ENCODE assay signal across 8 mouse cellular contexts in genomic region chr17:4906504-4906903, GRCm38 (mm10).
DNase-seq lines count a peak whose midpoint lies in the region; ATAC-seq and TF ChIP-seq lines count a peak whose summit lies in the region.

No protein-coding gene starts in this region.

- TF ChIP-seq CTCF in layer of hippocampus, adult 2 months (conservative IDR thresholded peaks at IDR 0.05) = no peak
- TF ChIP-seq CTCF in hindbrain, postnatal 0 days (IDR thresholded peaks at IDR 0.05; ENCODE audit: low read depth) = no peak

- H3K27ac ChIP-seq in layer of hippocampus, adult 2 months = peak overlapping the region; percentile 99
- H3K27ac ChIP-seq in embryonic facial prominence, embryonic 10.5 days (replicated peaks) = peak overlapping the region; percentile 85
- H3K27ac ChIP-seq in hindbrain, postnatal 0 days = peak overlapping the region; percentile 94
- peak overlapping the region; percentile 98 for H3K27ac ChIP-seq in neural tube, embryonic 15.5 days (replicated peaks)

- H3K9ac ChIP-seq in hindbrain, postnatal 0 days (replicated peaks; ENCODE audit: low read length) = no peak overlapping the region
- no peak overlapping the region for H3K9ac ChIP-seq in neural tube, embryonic 15.5 days (replicated peaks)

- H3K36me3 ChIP-seq in embryonic facial prominence, embryonic 10.5 days (replicated peaks) = no peaks in the 10 kb centered on the region
- no peaks in the 10 kb centered on the region for H3K36me3 ChIP-seq in hindbrain, postnatal 0 days (ENCODE audit: insufficient read depth, low read length)
- H3K36me3 ChIP-seq in neural tube, embryonic 15.5 days = no peaks in the 10 kb centered on the region

- peaks cover 18% of the 10 kb centered on the region for H3K4me1 ChIP-seq in embryonic facial prominence, embryonic 10.5 days
- 0 out of 2 replicates have a peak, but pooled peaks cover 5% of the 10 kb centered on the region for H3K4me1 ChIP-seq in hindbrain, postnatal 0 days (ENCODE audit: insufficient read depth, low read length)
- peaks cover 13% of the 10 kb centered on the region for H3K4me1 ChIP-seq in neural tube, embryonic 15.5 days

- H3K27me3 ChIP-seq in embryonic facial prominence, embryonic 10.5 days (replicated peaks; ENCODE audit: low read depth, poor library complexity, severe bottlenecking) = no peaks in the 10 kb centered on the region
- no peaks in the 10 kb centered on the region for H3K27me3 ChIP-seq in hindbrain, postnatal 0 days (ENCODE audit: insufficient read depth, low read length)
- H3K27me3 ChIP-seq in neural tube, embryonic 15.5 days (replicated peaks) = no peaks in the 10 kb centered on the region

- H3K4me2 ChIP-seq in hindbrain, postnatal 0 days (ENCODE audit: low read depth, low read length) = peak overlapping the region; percentile 74
- peak overlapping the region; percentile 77 for H3K4me2 ChIP-seq in neural tube, embryonic 15.5 days

- no peak overlapping the region for H3K4me3 ChIP-seq in layer of hippocampus, adult 2 months
- no peak overlapping the region; the same call in 1 of the 2 replicates for H3K4me3 ChIP-seq in embryonic facial prominence, embryonic 10.5 days
- no peak overlapping the region for H3K4me3 ChIP-seq in hindbrain, postnatal 0 days (ENCODE audit: low read length)
- no peak overlapping the region; the same call in 1 of the 2 replicates for H3K4me3 ChIP-seq in neural tube, embryonic 15.5 days (replicated peaks)

- no peak for ATAC-seq in hindbrain, postnatal 0 days
- no peak for ATAC-seq in neural tube, embryonic 15.5 days (ENCODE audit: low FRiP score)
- no peak for ATAC-seq in granulocyte monocyte progenitor cell, adult 5-6 weeks (replicated peaks; ENCODE audit: poor library complexity, severe bottlenecking)

- DNase-seq in layer of hippocampus, adult 2 months (ENCODE audit: low spot score in 2 of 2) = no peak
- no peak for DNase-seq in layer of hippocampus, adult 9-10 months (ENCODE audit: low spot score)
- DNase-seq in embryonic facial prominence, embryonic 10.5 days (ENCODE audit: low spot score) = no peak
- DNase-seq in hindbrain, postnatal 0 days (ENCODE audit: low spot score) = no peak
- no peak for DNase-seq in kidney, postnatal 25 days
- DNase-seq in liver = no peak

- 50% methylated on average over 3 of the region's 3 CpGs for WGBS in embryonic facial prominence, embryonic 10.5 days
- 26% methylated on average over 3 of the region's 3 CpGs for WGBS in hindbrain, postnatal 0 days
- 28% methylated on average over 3 of the region's 3 CpGs for WGBS in neural tube, embryonic 15.5 days

- H3K9me3 ChIP-seq in embryonic facial prominence, embryonic 10.5 days = no peaks in the 10 kb centered on the region
- no peaks in the 10 kb centered on the region for H3K9me3 ChIP-seq in hindbrain, postnatal 0 days (ENCODE audit: low read length)
- H3K9me3 ChIP-seq in neural tube, embryonic 15.5 days (replicated peaks) = no peaks in the 10 kb centered on the region
